Mouse (Mus musculus): ENCODE results near the gene Fosb.
A peak's percentile ranks its signal among the peaks of the same experiment; 100 is the strongest.

GRCm38 (mm10) chr7:19308454-19309277 lies 1.2 kb downstream of the Fosb start:
- TF ChIP-seq CTCF (IDR thresholded peaks at IDR 0.05; ENCODE audit: low read depth) (peak; percentile 28; the same call in 1 of the 2 replicates), EP300 (IDR thresholded peaks at IDR 0.05; ENCODE audit: low read depth) (peak; percentile 86)
